Mouse (Mus musculus) large intestine, adult 2 months (tissue): ENCODE measurements around the gene Gprin3. TPM values are rescaled to one million over a fixed set of nuclear protein-coding genes. Genes with fewer than 3 reads are reported as not detected.
"Not testable (repeated sequence)": the region's sequence is repeated elsewhere in the genome, so short reads cannot be mapped to it uniquely, and the experiment has no call there.

Experiments
- DNase-seq: peaks from one replicate; pipeline ENCODE4 v3.0.0-alpha.2; 2012; ENCODE audit warnings: low read depth, low spot score
- WGBS: fragments of 180-500 bp; shearing (Covaris S2); methylation state at CpG from one replicate; pipeline ENCODE4 v1.1.7; 2018; 5-methylcytosine and 5-hydroxymethylcytosine counted together
- polyA plus RNA-seq: library from polyadenylated mRNA; depleted of rRNA; stranded (reverse); fragments of >200 nt; gene quantifications from 2 replicates; pipeline ENCODE4 v1.2.3, GENCODE M21; 2012; rRNA removed

Gene Gprin3
- polyA plus RNA-seq, 1 experiment = 0.69 TPM

DNA sequence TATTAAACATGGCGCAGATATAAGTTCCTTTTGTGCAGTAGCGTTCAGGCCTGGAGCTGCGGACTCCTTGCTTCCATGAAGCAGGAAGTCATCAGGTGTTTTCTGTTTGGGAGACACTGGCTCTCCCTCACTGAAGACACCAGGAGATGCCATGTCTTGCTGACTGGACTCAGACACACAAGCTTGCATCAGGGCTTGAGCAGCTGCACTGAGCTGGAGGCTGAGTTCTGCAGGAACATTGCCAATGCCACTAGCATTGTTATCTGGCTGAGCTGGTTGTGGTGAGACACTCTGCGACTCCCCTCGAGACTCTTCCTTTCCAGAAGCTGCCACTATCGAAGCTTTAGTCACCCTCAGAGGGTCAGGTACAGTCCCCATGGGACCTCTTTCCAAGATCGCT, 71.2 kb downstream of the Gprin3 start:
- 88% methylated on average over 7 of the region's 7 CpGs for WGBS
- DNase-seq = no peak

- no peak for DNase-seq
- 84% methylated on average over 5 of the region's 5 CpGs for WGBS
Observed at GRCm38 (mm10) chr6:59351108-59351789, 74.8 kb downstream of the Gprin3 start.

GRCm38 (mm10) chr6:59348673-59349072, 77.4 kb downstream of the Gprin3 start:
- 69% methylated on average over 1 of the region's 1 CpGs for WGBS
- no peak for DNase-seq

GRCm38 (mm10) chr6:59341146-59341545, 84.9 kb downstream of the Gprin3 start:
- DNase-seq = no peak
- WGBS = 36% methylated on average over 1 of the region's 1 CpGs

DNA sequence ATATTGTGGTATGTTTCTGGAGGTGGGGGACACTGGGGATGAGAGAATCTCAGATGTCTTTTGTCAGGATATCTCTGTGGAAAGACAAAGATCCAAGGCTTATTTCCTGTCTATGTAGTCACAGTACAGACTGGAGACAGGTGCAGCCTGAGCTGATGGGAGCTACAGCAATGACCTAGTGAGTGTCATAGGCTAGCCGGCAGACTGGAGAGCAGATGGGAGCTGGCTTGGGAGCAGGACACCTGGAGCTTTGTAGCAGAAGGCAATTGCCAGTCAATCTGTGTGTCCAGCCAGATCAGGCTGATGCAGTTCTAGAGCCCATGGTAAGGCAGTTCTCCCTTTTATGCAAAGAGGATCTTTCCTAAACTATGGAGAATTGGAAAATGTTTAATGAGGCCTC, 97.8 kb downstream of the Gprin3 start:
- WGBS = 63% methylated on average over 1 of the region's 1 CpGs

GRCm38 (mm10) chr6:59315868-59316267, 110.2 kb downstream of the Gprin3 start:
- no peak for DNase-seq

More for the DNA sequence above, 97.8 kb downstream of the Gprin3 start:
- DNase-seq = no peak

GRCm38 (mm10) chr6:59315090-59315489, 111.0 kb downstream of the Gprin3 start:
- DNase-seq = no peak

DNA sequence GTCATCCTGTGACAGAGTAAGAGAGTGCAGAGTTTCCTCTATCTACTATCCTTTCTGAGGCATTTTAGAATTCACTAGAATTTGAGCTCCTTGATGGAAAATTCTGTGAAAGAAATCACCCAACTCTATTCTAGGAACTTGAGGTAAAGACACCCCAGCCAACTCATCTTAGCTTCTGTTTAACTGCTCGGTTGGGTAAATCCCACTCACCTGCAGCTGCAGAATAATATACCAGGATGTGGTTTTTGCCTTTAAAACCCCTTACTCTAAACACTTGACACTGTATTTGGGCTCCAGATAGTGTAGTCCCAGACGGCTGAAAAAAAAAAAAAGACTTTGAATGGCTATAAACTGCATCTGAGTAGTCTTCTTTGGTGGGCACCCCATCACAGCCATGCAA, 112.9 kb downstream of the Gprin3 start:
- DNase-seq = no peak
- WGBS = 62% methylated on average over 2 of the region's 2 CpGs

DNA sequence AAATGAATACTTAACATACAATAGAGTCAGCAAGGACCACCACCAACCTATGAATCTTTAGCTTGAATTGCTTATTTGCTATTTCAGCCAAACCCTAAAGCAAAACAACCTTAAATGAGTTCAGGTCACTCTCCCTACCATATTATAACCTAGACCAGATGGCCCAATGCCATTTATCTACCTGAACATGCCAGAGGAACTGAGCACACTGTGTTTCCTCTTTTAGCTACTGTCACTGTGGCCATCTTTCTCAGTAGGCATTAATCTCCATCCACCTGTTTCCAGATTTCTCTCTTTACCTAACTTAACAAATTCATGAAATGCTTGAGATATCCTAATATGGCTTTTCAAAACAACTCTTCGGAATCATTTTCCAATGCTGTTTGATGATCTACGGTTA, 114.9 kb downstream of the Gprin3 start:
- DNase-seq = no peak
- WGBS = 97% methylated on average over 2 of the region's 2 CpGs

GRCm38 (mm10) chr6:59304235-59304942, 121.7 kb downstream of the Gprin3 start:
- not testable (repeated sequence) for DNase-seq
- WGBS = 52% methylated on average over 2 of the region's 2 CpGs

GRCm38 (mm10) chr6:59303031-59303430, 123.1 kb downstream of the Gprin3 start:
- no peak for DNase-seq
- 71% methylated on average over 1 of the region's 1 CpGs for WGBS

Other genes starting within 250 kb of the Gprin3 start
- gene Tigd2, start 217.4 kb downstream of the Gprin3 start, polyA plus RNA-seq = 1.4 and 2.2 TPM in 2 replicates